Mouse (Mus musculus) lung, postnatal 0 days (tissue): ENCODE measurements around the gene Kcnq1.

Source experiments
- CTCF ChIP-seq: IDR thresholded peaks from 2 replicates; pipeline ENCODE4 v1.5.1; 2016; ENCODE audit warnings: antibody characterized with exemption, mild to moderate bottlenecking
- EP300 ChIP-seq: IDR thresholded peaks from 2 replicates; pipeline ENCODE4 v1.6.1; 2016; ENCODE audit warnings: antibody characterized with exemption, mild to moderate bottlenecking, control low read depth

DNA sequence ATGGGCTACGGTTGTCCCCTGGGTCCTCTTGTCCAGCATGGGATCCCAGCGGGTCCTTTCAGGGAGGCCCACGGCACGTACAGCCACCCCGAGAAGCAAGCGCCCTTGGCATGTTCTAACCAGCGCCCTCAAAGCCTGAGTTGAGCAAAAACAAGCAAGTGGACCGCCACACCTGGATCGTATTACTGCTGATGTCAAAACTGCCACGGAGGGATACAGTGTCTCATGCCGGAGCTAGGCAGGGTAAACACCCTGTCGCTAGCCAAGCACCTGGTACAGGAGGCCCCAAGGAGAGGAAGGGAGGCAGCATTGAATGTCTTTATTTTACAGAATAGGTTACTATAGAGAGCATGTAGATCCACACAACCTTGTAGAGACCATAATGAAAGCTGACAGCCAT lies 310.2 kb downstream of the Kcnq1 start:
- TF ChIP-seq CTCF (no peak), EP300 (no peak)
